Mouse (Mus musculus) stomach, postnatal 0 days (tissue): ENCODE measurements at regions not wholly inside any gene's neighbourhood (a gene's known extent, or its start where the extent isn't known, plus 50 kb on each side); places are given as distances from the start of the nearest gene placed in this dataset.

Experiments used
- ATAC-seq: fragments of 200-750 bp; cut with Nextera tagmentation; 2 replicates; pipeline ENCODE4 v1.8.0; 2017; ENCODE audit not compliant: low FRiP score, low TSS enrichment
- DNase-seq: peaks from one replicate; pipeline ENCODE4 v3.0.0-alpha.2; 2016; ENCODE audit warnings: low spot score
- H3K27ac ChIP-seq: fragments of 300-500 bp; sonication (generic); replicated peaks from 2 replicates; pipeline ENCODE4 v1.5.1; 2014; ENCODE audit warnings: mild to moderate bottlenecking, control low read depth
- H3K27me3 ChIP-seq: fragments of 300-500 bp; sonication (generic); 2 replicates; pipeline ENCODE4 v1.6.1; 2014; ENCODE audit warnings: low read length; ENCODE audit not compliant: control insufficient read depth, insufficient read depth
- H3K36me3 ChIP-seq: fragments of 300-500 bp; sonication (generic); 2 replicates; pipeline ENCODE4 v1.6.1; 2014; ENCODE audit warnings: low read length, mixed read lengths; ENCODE audit not compliant: control insufficient read depth, insufficient read depth
- H3K4me1 ChIP-seq: fragments of 300-500 bp; sonication (generic); replicated peaks from 2 replicates; pipeline ENCODE4 v1.6.1; 2014; ENCODE audit warnings: antibody characterized with exemption; ENCODE audit not compliant: control insufficient read depth, insufficient read depth
- H3K4me2 ChIP-seq: fragments of 300-500 bp; sonication (generic); replicated peaks from 2 replicates; pipeline ENCODE4 v1.6.1; 2014; ENCODE audit warnings: low read depth, mild to moderate bottlenecking, control low read depth, moderate library complexity
- H3K4me3 ChIP-seq: fragments of 300-500 bp; sonication (generic); 2 replicates; pipeline ENCODE4 v1.5.1; 2014; ENCODE audit warnings: low read depth, low read length, control low read depth
- H3K9ac ChIP-seq: fragments of 300-500 bp; sonication (generic); 2 replicates; pipeline ENCODE4 v1.6.1; 2014; ENCODE audit warnings: mild to moderate bottlenecking, low read length, control low read depth, mixed read lengths
- H3K9me3 ChIP-seq: fragments of 300-500 bp; sonication (generic); 2 replicates; pipeline ENCODE4 v1.6.1; 2016; ENCODE audit warnings: low read length; ENCODE audit not compliant: control insufficient read depth
- CTCF ChIP-seq: IDR thresholded peaks from 2 replicates; pipeline ENCODE4 v1.5.1; 2016; ENCODE audit warnings: antibody characterized with exemption, low read depth, mild to moderate bottlenecking, moderate library complexity
- EP300 ChIP-seq: optimal IDR thresholded peaks from 2 replicates; pipeline ENCODE3; 2016; ENCODE audit warnings: antibody characterized with exemption
- WGBS: fragments of 180-500 bp; shearing (Covaris S2); extraction: QIAGEN DNeasy Blood & Tissue Kit; methylation state at CpG from one replicate; pipeline ENCODE4 v1.1.7; 2014; 5-methylcytosine and 5-hydroxymethylcytosine counted together

GRCm38 (mm10) chr13:25978648-25979047 is 708.3 kb upstream of the Nrsn1 start:
- no peaks in the 10 kb centered on the region for H3K27me3 ChIP-seq
- TF ChIP-seq CTCF (no peak), EP300 (no peak)
- no peak for ATAC-seq

DNA sequence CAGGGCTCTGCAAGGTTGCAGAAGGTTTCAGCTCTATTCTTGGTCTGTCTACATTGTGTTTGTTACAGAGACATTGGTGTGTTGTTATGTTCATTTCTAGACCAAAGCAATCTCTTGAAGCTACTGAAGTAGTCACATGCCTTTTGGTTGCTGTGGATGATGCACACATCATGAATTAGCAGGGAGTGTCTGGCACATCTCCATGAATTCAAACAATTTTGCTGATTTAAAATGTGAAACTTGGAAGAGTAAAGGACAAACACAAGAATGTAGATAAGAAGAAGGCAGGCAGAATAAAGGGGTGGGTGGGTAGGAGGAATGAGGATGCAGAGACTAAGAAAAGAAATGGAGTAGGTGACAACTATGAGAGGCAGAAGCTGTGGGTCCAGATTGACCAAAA is 688.3 kb upstream of the Nrsn1 start:
- Histone ChIP-seq H3K4me3 (no peak overlapping the region), H3K4me2 (no peak overlapping the region), H3K4me1 (no peaks in the 10 kb centered on the region), H3K27me3 (no peaks in the 10 kb centered on the region), H3K27ac (no peak overlapping the region), H3K36me3 (no peaks in the 10 kb centered on the region), H3K9ac (no peak overlapping the region), H3K9me3 (no peaks in the 10 kb centered on the region)
- TF ChIP-seq EP300: no peak
- no peak for TF ChIP-seq CTCF
- no peak for DNase-seq
- no peak for ATAC-seq

More at GRCm38 (mm10) chr13:25978648-25979047, 708.3 kb upstream of the Nrsn1 start:
- WGBS: 70% methylated on average over 1 of the region's 1 CpGs
- H3K36me3 ChIP-seq: no peaks in the 10 kb centered on the region
- no peaks in the 10 kb centered on the region for H3K9me3 ChIP-seq
- no peak overlapping the region for H3K4me3 ChIP-seq
- DNase-seq: no peak
- H3K27ac ChIP-seq: no peak overlapping the region
- no peak overlapping the region for H3K9ac ChIP-seq
- no peaks in the 10 kb centered on the region for H3K4me1 ChIP-seq
- no peak overlapping the region for H3K4me2 ChIP-seq

GRCm38 (mm10) chr13:25958153-25958466 is 687.8 kb upstream of the Nrsn1 start:
- Histone ChIP-seq H3K9ac (no peak overlapping the region), H3K9me3 (no peaks in the 10 kb centered on the region), H3K36me3 (no peaks in the 10 kb centered on the region), H3K4me3 (no peak overlapping the region), H3K27ac (no peak overlapping the region), H3K4me2 (no peak overlapping the region), H3K27me3 (no peaks in the 10 kb centered on the region), H3K4me1 (no peaks in the 10 kb centered on the region)
- ATAC-seq (no peak), DNase-seq (no peak)
- WGBS: 60% methylated on average over 4 of the region's 4 CpGs
- TF ChIP-seq CTCF (no peak), EP300 (no peak)

DNA sequence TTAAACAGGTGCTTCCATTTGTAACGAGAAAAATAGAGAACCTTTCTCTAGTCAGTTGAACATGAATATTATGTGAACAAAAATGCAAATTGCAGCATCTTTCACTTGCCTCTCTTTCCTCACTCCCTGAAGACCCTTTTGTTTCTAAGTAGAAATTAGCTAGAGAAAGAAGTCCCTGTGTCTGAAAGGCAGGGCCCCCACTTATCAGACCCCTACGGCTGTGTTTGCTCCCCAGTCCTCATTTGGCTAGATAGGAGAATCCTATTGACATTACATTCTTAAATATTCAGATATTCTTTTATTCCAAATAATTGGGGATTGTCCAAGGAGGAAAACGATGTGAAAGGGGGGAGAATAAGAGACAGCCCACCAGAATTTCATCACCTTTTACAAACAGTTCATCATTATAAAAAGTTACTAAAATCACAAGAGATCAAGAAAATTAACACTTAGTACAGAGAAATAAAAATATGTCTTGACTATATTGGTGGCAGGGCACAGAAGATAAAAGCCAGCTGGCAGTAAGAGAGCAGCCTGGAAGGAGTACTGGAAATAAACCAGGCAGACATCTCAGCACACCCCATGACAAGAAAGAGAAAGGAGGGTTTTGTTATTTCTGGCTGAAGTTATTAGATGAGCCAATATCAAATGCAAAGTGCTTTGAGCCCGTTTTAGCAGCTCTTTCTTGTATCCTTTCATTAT is 687.3 kb upstream of the Nrsn1 start:
- H3K9me3 ChIP-seq: no peaks in the 10 kb centered on the region
- no peak overlapping the region for H3K27ac ChIP-seq
- H3K4me2 ChIP-seq: no peak overlapping the region
- ATAC-seq (no peak), DNase-seq (no peak)
- H3K27me3 ChIP-seq: no peaks in the 10 kb centered on the region
- H3K36me3 ChIP-seq: no peaks in the 10 kb centered on the region
- TF ChIP-seq CTCF (no peak), EP300 (no peak)
- H3K4me3 ChIP-seq: no peak overlapping the region
- no peak overlapping the region for H3K9ac ChIP-seq
- H3K4me1 ChIP-seq: no peaks in the 10 kb centered on the region
- WGBS: 46% methylated on average over 4 of the region's 4 CpGs

GRCm38 (mm10) chr13:25937631-25938030 is 667.3 kb upstream of the Nrsn1 start:
- Histone ChIP-seq H3K4me1 (no peaks in the 10 kb centered on the region), H3K9ac (no peak overlapping the region), H3K9me3 (no peaks in the 10 kb centered on the region), H3K36me3 (no peaks in the 10 kb centered on the region), H3K27ac (no peak overlapping the region), H3K4me2 (no peak overlapping the region), H3K27me3 (no peaks in the 10 kb centered on the region), H3K4me3 (no peak overlapping the region)
- WGBS: 79% methylated on average over 1 of the region's 1 CpGs
- no peak for TF ChIP-seq CTCF
- no peak for TF ChIP-seq EP300
- ATAC-seq (no peak), DNase-seq (no peak)

DNA sequence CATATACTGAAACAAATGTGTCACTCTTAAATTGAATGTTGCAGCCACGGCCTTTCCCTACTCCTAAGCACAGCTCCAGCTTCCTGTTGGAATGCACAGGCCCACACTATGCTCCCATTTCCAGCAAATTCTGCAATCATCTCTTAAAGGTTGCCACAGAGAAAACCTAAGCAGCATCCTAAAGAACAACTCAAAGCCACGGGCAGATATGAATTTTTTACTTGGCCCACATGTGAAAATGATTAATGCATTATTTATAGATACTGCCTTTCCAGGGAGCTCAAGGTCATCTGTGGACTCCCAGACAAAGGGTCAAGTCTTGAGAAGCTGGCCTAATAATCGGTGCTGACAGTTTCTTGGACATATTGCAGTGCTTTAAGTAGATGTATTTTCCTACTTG is 663.5 kb upstream of the Nrsn1 start:
- 21% methylated on average over 3 of the region's 3 CpGs for WGBS
- ATAC-seq (no peak), DNase-seq (no peak)
- Histone ChIP-seq H3K27ac (no peak overlapping the region; the same call in 1 of the 2 replicates), H3K4me2 (no peak overlapping the region), H3K36me3 (no peaks in the 10 kb centered on the region), H3K9ac (no peak overlapping the region), H3K27me3 (no peaks in the 10 kb centered on the region), H3K4me1 (no peaks in the 10 kb centered on the region), H3K9me3 (no peaks in the 10 kb centered on the region), H3K4me3 (no peak overlapping the region)
- no peak for TF ChIP-seq CTCF
- no peak for TF ChIP-seq EP300
